Mouse (Mus musculus): ENCODE measurements around the gene Ube2f.

DNA sequence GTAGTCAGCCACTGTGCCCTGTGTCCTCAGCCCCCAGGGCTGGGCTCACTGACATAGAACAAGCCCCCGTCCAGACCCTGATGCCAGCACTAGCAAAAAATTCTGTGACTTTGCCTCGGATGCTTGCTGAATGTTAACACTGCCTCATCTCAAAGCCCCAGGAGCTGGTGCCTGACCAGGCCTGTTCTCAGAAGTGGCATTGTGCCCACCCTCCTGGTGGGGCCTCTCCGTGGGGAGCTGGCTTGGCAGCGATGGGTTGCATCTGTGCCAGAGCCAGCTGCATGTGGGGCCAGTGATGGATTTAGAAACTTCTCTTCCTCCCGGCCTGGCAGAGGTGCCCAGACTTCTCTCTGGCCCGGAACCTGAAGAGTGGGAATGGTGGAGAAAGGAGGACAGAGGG is 40.3 kb upstream of the Ube2f start:
- TF ChIP-seq HCFC1 (IDR thresholded peaks at IDR 0.05; ENCODE audit: borderline replicate concordance, insufficient read depth, low read length), result no peak
- TF ChIP-seq MAFK (IDR thresholded peaks at IDR 0.05; ENCODE audit: insufficient read depth, low read depth, low read length), result no peak
- TF ChIP-seq ZNF384 (IDR thresholded peaks at IDR 0.05; ENCODE audit: low read depth, low read length), result no peak
- no peak for TF ChIP-seq CHD2 (IDR thresholded peaks at IDR 0.05; ENCODE audit: low read depth, low read length)
- TF ChIP-seq ZC3H11A (IDR thresholded peaks at IDR 0.05; ENCODE audit: borderline replicate concordance, low read depth, low read length), result no peak
